Mouse (Mus musculus): Measurements from ENCODE around the gene Itgav.

DNA sequence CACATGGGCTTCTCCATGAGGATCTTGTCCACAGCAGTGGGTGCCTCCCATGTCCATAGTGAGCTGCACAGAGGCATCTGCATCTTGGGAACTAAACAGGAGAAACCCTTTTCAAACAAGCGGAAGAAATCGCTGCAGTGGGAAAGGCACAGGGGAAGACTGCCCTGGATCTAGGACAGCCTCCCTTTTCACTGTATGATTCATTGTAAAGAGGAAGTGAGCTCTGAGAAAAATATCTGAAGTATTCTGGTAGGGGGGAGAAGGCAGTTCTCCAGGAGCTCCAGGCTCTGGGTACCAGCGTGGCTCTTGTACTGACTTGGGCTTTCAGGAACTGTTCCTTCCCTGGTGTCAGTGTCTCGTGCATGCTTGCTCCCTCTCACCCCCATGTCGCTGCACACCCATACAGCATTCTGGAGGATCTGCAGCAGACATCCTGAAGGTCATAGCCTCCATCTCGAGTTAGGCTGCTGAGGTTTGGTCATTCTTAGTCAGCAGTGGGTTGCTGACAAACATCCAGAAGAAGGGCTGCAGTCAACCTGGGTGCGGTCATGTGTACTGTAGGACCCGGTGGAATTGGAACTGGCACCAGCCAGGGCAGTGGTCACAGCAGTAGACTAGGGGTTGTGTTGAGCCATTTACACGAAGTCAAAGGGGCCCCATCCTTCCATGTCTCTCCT lies 20.2 kb downstream of the Itgav start:
- TF ChIP-seq CTCF (IDR thresholded peaks at IDR 0.05; ENCODE audit: extremely low read depth, insufficient read depth, insufficient read length, insufficient replicate concordance) (no peak), POLR2A (IDR thresholded peaks at IDR 0.05; ENCODE audit: low read depth, low read length) (no peak)
